Mouse (Mus musculus) cerebellum, adult 9-10 months (tissue): ENCODE data around the gene Zfp936.
"Not testable (repeated sequence)": the region's sequence is repeated elsewhere in the genome, so short reads cannot be mapped to it uniquely, and the experiment has no call there.

ENCODE experiments used
- DNase-seq: peaks from one replicate; pipeline ENCODE4 v3.0.0; 2022

Gene Zfp936

DNA sequence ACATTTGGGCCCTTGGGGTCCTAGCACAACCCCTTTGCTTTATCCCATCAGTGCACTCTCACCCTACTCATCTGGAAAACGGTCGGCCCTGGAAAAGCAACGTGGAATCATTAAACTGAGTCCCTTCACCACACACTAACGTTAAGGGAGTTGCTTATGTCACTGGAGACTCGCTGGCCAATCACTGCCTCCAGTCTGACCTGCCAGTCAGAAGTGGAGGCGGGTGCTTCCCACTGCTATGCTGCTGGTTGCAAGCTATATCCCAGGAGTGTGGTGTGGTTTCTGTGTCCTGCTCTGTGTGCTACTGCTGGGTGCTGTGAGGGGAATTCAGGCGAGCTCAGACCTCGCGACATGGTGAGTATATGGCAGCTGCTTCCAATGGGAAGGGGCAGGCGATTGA, at the start of gene Zfp936:
TSS of gene Zfp936 (plus strand) at position 301 of the 400 bp plus-strand sequence.
- DNase-seq: not testable (repeated sequence)

DNA sequence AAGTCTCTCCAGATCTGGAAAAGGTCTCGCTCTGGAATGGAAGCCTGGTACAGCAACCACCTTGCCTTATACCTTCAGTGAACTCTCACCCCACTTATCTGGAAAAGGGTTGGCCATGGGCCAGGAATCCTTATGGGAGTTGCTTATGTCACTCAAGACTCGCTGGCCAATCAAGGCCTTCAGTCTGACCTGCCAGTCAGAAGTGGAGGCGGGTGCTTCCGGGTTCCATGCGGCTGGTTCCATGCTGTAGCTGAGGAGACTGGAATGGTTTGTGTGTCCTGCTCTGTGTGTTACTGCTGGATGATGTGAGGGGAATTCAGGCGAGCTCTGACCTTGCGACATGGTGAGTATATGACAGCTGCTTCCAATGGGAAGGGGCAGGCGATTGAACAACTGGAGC, 36.2 kb upstream of the Zfp936 start:
- DNase-seq: no peak

DNA sequence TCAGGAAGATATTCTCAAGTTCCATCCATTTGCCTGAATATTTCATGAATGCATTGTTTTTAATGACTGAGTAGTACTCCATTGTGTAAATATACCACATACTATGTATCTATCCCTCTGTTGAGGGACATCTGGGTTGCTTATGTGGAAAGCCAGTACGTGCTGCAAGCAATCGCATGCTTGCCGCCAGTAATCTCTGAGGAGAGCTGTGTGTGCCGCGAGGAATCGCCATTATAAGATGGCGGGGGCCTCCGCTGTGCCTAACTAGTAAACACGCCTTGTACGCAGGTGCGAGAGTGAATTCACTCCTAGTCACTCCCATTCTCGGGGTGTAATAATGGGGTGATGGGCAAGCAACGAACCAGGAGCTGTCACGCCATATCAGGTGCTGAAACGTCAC, 14.7 kb downstream of the Zfp936 start:
- DNase-seq: not testable (repeated sequence)

DNA sequence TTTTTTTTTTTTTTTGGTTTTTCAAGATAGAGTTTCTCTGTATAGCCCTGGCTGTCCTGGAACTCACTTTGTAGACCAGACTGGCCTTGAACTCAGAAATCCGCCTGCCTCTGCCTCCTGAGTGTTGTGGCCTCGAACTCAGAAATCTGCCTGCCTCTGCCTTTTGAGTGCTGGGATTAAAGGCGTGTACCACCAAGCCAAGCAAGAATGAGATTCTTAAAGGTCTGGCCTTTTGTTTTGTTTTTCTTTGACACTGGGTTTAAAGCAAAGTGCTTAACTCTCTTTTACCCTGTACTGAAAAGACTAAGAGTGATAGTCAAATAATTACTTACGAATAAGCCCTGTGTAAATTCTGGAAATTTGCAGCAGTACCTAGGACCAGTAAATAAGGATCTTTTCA, 50.1 kb downstream of the Zfp936 start:
- DNase-seq: not testable (repeated sequence)

DNA sequence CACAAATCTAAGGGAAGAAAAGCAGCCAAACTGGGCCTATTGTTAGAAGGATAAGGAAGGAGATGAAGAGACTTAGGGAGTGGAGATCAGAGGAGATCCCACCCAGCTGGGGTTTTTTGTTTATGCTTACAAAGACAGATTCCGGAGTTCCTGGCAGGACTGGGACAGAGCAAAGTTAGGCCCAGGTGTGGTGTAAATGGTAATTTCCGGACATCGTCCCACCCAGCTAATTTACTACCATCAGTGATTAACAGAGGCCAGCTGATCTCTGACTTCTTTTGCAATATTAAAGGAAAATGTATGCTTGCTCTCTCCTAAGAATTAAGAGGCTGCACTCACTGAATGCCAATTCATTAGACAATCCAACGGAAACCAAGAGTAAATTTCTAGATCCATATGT, 53.1 kb downstream of the Zfp936 start:
- not testable (repeated sequence) for DNase-seq

DNA sequence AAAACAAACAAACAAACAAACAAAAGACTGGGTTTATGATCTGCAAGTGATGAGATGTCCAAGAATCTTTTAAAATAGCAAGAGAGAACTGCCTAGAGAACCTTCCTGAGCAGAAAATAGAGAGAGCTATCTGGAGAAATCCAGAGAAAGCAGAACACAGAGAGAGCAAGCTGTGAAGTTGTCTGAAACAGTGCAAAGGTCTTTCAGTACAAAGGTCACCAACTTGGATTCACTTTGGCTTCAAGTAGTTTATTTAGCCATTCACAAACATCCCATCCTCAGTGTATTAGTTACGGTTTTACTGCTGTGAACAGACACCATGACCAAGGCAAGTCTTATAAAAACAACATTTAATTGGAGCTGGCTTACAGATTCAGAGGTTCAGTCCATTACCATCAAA, 53.8 kb downstream of the Zfp936 start:
- DNase-seq: not testable (repeated sequence)

DNA sequence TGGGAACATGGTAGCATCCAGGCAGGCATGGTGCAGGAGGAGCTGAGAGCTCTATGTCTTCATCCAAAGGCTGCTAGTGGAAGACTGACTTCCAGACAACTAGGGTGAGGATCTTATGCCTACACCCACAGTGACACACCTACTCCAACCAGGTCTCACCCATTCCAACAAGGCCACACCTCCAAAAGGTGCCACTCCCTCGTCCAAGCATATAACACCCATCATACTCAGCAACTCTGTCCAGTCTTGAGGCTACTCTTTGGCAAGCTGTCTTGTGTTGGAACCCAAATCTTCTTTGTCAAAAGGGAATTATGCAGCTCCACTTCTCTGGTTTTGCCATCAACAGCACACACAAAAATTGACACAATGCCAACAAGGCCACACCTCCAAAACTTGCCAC, 54.2 kb downstream of the Zfp936 start:
- DNase-seq: not testable (repeated sequence)

DNA sequence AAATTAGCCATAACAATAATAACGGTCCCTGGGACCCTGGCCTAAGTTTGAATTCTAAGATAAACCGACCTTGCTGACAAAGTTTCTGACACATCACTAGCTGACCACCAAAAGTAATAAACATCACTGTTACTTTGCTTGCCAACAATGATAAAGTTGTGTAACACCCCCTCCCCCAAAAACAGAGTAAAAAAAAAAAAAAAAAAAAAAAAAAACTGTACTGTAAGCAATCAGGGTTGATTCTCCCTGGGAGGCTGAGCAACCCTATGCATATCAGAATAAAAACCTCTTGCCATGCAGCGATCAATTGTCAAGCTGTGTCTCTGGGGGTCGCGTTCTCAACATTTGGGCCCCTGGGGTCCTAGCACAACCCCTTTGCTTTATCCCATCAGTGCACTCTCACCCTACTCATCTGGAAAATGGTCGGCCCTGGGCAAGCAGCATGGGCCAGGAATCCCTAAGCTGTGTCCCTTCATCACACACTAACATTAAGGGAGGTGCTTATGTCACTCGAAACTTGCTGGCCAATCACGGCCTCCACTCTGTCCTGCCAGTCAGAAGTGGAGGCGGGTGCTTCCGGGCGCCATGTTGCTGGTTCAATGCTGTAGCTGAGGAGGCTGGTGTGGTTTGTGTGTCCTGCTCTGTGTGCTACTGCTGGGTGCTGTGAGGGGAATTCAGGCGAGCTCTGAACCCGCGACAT, 63.1 kb downstream of the Zfp936 start:
- no peak for DNase-seq

DNA sequence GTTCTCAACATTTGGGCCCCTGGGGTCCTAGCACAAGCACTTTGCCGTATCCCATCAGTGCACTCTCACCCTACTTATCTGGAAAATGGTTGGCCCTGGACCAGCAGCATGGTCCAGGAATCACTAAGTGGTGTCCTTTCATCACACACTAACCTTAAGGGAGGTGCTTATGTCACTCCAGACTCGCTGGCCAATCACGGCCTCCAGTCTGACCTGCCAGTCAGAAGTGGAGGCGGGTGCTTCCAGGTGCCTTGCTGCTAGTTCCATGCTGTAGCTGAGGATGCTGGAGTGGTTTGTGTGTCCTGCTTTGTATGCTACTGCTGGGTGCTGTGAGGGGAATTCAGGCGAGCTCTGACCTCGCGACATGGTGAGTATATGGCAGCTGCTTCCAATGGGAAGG, 99.8 kb downstream of the Zfp936 start:
- DNase-seq: not testable (repeated sequence)
